Mouse (Mus musculus) heart, adult 9 months (tissue): ENCODE results near the gene Atp13a3.

Experiments used
- DNase-seq, 2 experiments: peaks; one replicate each; pipeline ENCODE4 v3.0.0; 2022; ENCODE audit warnings: low spot score in 2 of 2

The Atp13a3 gene

DNA sequence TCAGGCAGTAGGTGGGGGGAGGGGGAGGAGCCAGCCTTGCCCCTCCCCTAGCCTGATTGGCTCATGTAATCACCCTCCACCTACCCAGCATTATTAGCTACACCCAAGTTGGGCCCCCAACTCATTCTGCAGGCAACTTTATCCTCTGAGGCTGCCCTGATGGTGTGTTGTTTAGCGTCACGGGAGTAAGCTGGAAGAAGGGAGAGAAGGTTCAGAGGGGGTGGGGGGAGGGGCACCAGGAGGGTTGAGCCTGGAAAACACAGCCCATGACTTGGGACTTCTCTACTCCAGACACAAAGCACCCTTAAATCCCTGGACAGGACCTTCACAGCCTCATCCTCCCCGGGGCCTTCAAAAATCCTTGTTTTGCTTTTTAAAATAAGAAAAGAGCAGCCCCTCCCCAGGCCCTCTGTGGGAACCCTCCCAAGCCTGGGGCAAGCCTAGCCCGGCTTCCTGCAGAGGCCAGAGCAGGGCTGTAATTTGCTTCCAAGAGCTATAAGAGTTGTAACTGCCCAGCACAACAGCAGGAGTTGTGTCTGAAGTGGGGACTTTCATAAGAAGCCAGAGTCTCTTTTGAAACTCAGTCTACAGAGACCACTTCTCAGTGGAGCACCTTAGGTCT, 125.0 kb downstream of the Atp13a3 start:
- DNase-seq: no peak

DNA sequence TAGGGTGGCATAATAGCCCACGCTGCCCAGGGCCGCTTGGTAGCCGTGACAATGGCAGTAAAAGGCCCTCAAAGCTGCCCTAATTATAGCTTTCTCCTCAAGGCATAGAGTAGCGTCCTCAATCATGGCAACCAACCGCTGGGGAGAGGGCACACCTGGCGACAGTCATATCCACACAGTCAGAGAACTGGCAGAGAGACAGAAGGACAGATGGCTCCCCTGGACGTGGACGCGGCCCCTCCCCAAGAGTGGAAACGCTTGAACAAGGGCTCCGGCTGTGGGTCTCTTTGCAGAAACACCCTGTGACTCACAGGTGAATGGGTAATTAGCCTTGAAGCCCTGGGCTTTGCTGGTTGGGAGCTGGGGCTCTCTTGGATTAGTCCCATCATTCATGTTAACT, 127.4 kb downstream of the Atp13a3 start:
- no peak for DNase-seq

DNA sequence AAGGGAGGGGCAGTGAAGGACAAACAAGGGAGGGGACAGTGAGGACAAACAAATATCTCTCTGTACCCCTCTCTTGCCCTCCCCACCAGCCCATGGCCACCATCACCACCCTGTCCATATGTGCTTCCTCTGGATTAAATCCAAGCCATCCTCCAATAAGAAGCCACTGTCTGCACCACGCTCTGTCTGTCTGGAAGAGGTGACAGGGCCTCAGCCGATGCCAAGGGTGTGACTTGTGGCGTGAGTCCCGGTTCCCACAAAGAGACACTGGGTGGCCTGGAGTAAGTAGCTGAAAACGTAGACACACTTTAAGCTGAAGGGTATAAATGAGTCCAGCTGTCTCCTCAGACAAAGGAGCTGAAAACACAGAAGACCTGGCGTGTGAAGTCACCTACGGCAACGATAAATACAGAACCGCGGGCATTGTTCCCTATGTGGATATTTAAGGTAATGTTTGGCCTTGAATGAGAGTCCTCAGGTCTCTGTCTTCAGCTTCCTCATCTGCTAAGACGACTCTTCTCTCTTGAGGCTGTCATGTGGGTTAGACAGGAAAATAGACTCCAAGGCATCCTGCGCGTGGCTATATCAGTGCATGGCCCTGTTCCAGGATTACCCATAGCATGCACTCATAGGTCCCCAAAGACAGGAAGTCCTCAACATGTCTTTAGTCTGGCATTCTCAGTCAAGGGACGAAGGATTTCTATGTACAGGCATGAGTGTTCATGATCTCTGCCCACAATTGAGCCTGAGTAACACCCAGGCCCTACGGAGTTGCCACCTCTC, 130.0 kb downstream of the Atp13a3 start:
- DNase-seq: no peak

DNA sequence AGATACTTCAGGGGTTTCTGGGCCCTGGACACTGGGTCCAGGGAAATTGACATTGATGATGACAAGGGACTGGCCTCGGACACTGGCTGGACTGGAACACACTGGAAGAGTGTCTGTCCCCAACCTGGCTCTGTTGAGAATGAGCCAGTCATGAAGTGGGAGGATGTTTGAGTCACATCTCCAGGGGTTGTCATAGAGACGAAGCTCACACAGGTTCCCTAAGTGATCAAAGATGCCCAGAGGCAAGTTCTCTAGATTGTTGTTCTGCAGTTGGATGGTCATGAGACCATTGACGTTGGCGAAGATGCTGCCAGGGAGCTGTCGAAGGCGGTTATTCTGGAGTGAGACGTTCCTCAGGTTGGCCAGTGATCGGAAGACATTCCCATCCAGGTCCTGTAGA, 132.7 kb downstream of the Atp13a3 start:
- no peak for DNase-seq

DNA sequence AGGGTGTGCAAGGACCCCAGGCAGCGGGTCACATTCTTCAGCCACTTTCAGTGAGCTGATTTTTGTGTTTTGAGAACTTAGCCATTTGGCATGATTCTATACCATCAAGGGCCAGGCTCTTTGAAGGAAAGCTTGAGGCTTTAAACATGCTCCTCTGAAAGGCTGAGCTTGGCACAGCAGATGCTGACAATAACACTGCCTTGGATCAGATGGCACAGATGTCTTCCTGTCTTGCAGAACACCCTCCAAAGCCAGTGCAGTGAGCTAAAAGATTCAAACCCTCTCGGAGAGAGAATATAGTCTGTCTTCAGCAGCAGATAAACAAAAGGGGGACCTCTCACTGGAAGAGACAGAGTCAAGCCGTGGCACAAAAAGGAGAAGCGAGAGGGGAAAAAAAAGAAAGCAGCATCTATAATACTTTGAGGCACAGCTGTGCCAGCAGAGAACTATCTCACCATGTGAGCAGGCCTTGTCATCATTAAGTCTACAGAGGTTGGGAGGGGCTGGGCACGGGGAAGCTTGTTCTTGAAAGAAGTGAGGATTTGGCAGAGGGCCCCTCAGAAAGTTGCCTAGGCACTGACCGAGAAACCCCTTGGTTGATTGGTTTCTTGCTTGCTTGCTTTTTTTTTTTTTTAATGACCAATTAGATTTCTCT, 133.7 kb downstream of the Atp13a3 start:
- no peak for DNase-seq

DNA sequence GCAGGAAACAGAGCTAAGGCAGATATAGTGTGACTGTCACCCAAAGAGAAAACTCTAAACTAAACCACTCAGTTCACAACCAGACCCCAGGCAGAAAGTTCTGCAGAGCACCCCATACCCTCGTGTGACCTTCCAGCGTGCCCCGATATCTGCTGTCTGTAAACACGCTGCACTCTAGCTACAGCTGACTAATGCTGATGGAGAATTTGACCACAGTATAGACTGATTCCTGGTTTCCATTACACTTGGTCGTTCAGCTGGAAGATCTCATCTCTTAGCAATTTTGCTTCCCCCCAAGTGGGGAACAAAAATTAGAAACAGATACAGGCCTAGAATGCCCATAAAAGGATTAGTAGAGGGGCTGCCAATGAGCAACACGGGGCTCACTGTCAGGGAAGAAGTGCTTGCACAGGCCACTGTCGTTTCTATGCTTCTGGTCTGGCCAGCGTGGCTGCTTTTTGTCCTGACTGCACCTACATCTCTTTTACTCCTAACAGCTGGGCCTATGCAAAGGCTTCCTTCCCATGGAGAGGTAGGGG, 134.5 kb downstream of the Atp13a3 start:
- DNase-seq: no peak

DNA sequence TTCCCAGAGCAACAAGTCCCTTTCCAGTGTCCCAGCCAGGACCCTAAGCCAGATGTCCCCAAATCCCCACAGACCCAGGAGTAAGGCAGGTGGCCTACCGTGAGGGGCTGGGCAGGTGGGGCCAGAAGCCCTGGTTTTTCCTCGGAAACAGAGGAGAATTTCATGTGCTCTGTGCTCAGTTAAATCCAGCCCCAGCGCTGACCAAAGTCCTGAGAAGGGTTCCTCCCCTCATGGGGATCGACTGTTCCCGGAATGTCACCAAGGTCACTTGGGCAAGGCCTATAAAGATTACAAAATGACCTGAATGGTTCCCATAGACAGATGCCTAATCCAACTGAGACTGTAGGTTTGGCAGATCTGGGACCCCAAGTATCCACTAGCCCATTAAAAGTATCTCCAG, 138.4 kb downstream of the Atp13a3 start, which contains the start of gene Cpn2:
TSS of gene Cpn2 (minus strand) at position 141 of the 400 bp plus-strand sequence.
- no peak for DNase-seq

DNA sequence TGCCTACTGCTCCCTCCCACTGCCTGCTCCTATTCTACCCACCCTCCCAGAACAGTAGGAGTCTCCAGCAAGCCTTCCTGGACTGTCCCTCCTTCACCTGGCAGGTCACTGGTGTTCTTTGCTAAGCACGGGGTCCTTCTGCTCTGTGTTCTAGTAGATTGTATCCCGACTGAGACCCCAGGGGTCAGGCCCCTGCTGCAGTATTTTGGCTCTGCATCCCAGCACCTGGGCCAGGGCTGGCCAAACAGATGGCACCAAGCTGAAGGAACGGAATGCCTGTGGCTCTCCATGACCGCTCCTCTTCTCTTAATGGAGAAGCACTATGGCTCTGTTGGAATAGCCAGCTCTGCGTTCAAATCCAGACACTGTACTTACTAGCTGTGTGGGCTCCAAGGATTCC, 139.2 kb downstream of the Atp13a3 start:
- no peak for DNase-seq

DNA sequence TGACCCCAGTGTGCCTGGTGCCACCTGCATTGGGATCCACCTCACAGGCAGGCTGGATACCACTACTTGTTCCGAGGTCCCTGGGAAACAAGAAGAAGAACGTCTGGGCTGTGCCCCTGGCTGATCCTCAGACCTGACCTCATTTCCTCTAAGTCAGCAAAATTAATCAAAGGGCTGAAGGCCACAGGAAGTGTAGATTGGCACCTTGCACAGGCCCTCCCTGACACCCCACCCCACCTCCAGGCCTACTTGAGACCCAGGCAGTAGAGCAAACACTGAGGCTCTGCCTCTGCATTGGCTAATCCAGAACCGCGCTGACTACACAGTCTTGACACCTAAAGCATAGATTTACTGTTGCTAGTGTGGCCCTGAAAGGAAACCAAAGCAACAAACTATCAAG, 140.2 kb downstream of the Atp13a3 start:
- DNase-seq: no peak

DNA sequence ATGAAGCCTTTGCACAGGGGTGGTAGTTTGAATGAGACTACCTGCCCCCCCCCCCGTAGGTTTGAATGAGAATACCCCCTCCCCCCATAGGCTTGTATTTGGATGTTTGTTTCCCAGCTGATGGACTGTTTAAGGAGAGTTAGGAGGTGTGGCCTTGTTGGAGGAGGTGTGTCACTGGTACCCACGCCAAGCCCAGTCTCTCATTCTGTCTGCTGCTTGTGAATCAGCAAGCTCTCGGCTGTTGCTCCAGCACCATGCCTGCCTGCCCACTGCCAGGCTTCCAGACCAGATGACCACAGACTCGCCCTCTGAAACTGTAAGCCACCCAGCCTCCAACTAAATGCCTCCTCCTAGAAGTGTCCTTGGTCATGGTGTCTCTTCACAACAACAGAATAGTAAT, 142.6 kb downstream of the Atp13a3 start:
- DNase-seq: no peak

DNA sequence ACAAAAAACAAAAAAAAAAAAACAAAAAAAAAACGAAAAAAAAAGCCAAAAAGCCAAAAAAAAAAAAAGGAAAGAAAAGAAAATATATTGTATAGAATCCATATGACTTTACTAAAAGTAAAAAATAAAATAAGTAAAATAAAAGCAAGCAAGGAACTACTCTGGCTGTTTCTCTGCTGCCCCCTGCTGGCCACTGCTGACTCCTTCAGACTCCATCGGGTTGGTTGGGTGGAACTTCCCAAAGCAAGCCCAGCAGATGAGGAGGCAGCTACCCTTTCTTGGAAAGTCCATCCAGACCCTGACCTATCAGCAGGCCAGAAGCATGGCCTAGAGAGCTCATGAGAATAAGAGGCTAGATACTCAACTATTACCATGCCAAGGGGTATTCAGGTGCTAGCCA, 143.1 kb downstream of the Atp13a3 start:
- peak in 1 of 2 experiments; percentile 55 for DNase-seq
